Mouse (Mus musculus) heart, postnatal 36 days (tissue): ENCODE measurements around the gene Nxf3. TPM values are rescaled to one million over a fixed set of nuclear protein-coding genes. Genes with fewer than 3 reads are reported as not detected.
"Not testable (repeated sequence)": the region's sequence is repeated elsewhere in the genome, so short reads cannot be mapped to it uniquely, and the experiment has no call there.

Source experiments
- DNase-seq, 2 experiments: peaks; one replicate each; pipeline ENCODE4 v3.0.0; 2021 to 2022
- intact Hi-C: fragments of 180-260 bp; cut with DNase I; formaldehyde crosslinking; loops from one replicate; pipeline ENCODE4 v1.15.1; 2025
- total RNA-seq, 2 experiments: library from RNA; stranded (reverse); gene quantifications; 2 replicates each; pipeline ENCODE4 v1.2.3; 2021

The Nxf3 gene
- total RNA-seq = under 1 TPM in 1 of 2 experiments, not detected in 1; 0.17 TPM

GRCm38 (mm10) chrX:136085155-136085554 lies at the start of gene Nxf3:
Nxf3 (minus strand) TSS chrX:136085255.
- intact Hi-C loops = no loop called here

GRCm38 (mm10) chrX:136127744-136128064 lies 42.6 kb upstream of the Nxf3 start:
- intact Hi-C loops = no loop called here
- peak in 1 of 2 experiments; percentile 44 for DNase-seq

More at GRCm38 (mm10) chrX:136085155-136085554, at the start of gene Nxf3:
- no peak for DNase-seq

- no peak for DNase-seq
- intact Hi-C loops = no loop called here
These were observed 42.1 kb upstream of the Nxf3 start for GRCm38 (mm10) chrX:136127038-136127743.

- intact Hi-C loops = no loop called here
- DNase-seq = no peak
These were observed 30.4 kb upstream of the Nxf3 start for GRCm38 (mm10) chrX:136115419-136115961.

GRCm38 (mm10) chrX:136115015-136115414 lies 30.0 kb upstream of the Nxf3 start:
- no peak for DNase-seq
- intact Hi-C loops = no loop called here

GRCm38 (mm10) chrX:136107942-136108341 lies 22.9 kb upstream of the Nxf3 start:
- intact Hi-C loops = loop anchor here (5.0 kb wide), 1 partner anchor 61 kb away; no protein-coding TSS in a partner anchor
- DNase-seq = peak; percentile 6

- DNase-seq = no peak
- intact Hi-C loops = loop anchor here (5.0 kb wide), 1 partner anchor 57 kb away; no protein-coding TSS in a partner anchor
These were observed 19.7 kb upstream of the Nxf3 start for GRCm38 (mm10) chrX:136104724-136105088.

- DNase-seq = no peak
- intact Hi-C loops = no loop called here
These were observed 19.1 kb upstream of the Nxf3 start for GRCm38 (mm10) chrX:136104046-136104723.

- intact Hi-C loops = no loop called here
- DNase-seq = no peak
These were observed 9.4 kb upstream of the Nxf3 start for GRCm38 (mm10) chrX:136094421-136094820.

GRCm38 (mm10) chrX:136092497-136093279 lies 7.6 kb upstream of the Nxf3 start:
- DNase-seq = no peak
- intact Hi-C loops = no loop called here

- DNase-seq, intact Hi-C loops: not testable (repeated sequence)
These were observed 17.0 kb downstream of the Nxf3 start, which contains the start of gene Bex2 for GRCm38 (mm10) chrX:136068020-136068419. Bex2 (minus strand) TSS chrX:136068236.

GRCm38 (mm10) chrX:136067201-136067991 lies 17.7 kb downstream of the Nxf3 start:
- intact Hi-C loops = not testable (repeated sequence)

GRCm38 (mm10) chrX:136060698-136061097 lies 24.4 kb downstream of the Nxf3 start:
- intact Hi-C loops = no loop called here

More at GRCm38 (mm10) chrX:136067201-136067991, 17.7 kb downstream of the Nxf3 start:
- not testable (repeated sequence) for DNase-seq

GRCm38 (mm10) chrX:136051219-136051618 lies 33.8 kb downstream of the Nxf3 start:
- intact Hi-C loops = no loop called here
- DNase-seq = no peak

More at GRCm38 (mm10) chrX:136060698-136061097, 24.4 kb downstream of the Nxf3 start:
- DNase-seq = no peak

GRCm38 (mm10) chrX:136047528-136047927 lies 37.5 kb downstream of the Nxf3 start:
- peak; percentile 23 to 26 for DNase-seq
- intact Hi-C loops = loop anchor here (1.0 to 5.0 kb wide), 2 partner anchors 60 to 274 kb away; no protein-coding TSS in a partner anchor

- intact Hi-C loops = no loop called here
- DNase-seq = no peak
These were observed 41.3 kb downstream of the Nxf3 start for GRCm38 (mm10) chrX:136043726-136044125.

GRCm38 (mm10) chrX:136032799-136033763 lies 52.0 kb downstream of the Nxf3 start, which contains the start of gene Arxes1:
Arxes1 (plus strand) TSS chrX:136033367.
- DNase-seq = peak in 1 of 2 experiments; percentile 5
- intact Hi-C loops = loop anchor here (5.0 kb wide), 1 partner anchor 284 kb away; no protein-coding TSS in a partner anchor

GRCm38 (mm10) chrX:136030331-136030730 lies 54.7 kb downstream of the Nxf3 start:
- DNase-seq = no peak
- intact Hi-C loops = loop anchor here (5.0 kb wide), 1 partner anchor 287 kb away; no protein-coding TSS in a partner anchor
